Mouse (Mus musculus) heart, postnatal 25 days (tissue): ENCODE measurements around the gene D1Pas1. TPM values are rescaled to one million over a fixed set of nuclear protein-coding genes. Genes with fewer than 3 reads are reported as not detected.

Source experiments
- DNase-seq: peaks from one replicate; pipeline ENCODE4 v3.0.0; 2022; ENCODE audit warnings: low spot score
- intact Hi-C: fragments of 180-260 bp; cut with DNase I; formaldehyde crosslinking; loops from one replicate; pipeline ENCODE4 v1.15.1; 2025
- total RNA-seq, 2 experiments: library from RNA; stranded (reverse); gene quantifications; 2 replicates each; pipeline ENCODE4 v1.2.3; 2021

The D1Pas1 gene
- total RNA-seq, 2 experiments from 2014 or later = 0.08 TPM; not detected in 1

DNA sequence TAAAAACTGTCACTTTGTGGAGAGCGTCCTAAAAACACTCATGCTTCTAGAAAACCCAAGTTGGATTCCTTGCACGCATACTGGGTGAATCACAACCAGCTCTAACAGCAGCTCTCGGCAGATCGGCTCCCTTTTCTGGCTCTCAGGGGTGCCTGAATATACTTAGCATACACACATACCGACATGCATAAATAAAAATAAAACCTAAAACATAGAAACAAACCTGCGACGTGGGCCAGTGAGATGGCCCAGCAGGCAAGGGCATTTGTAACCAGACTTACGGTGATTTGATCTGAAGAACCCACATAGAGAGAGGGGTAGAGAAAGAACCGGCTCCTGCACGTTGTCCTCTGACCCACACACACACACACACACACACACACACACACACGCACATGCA, 17.9 kb downstream of the D1Pas1 start:
- DNase-seq = no peak
- intact Hi-C loops = no loop called here

DNA sequence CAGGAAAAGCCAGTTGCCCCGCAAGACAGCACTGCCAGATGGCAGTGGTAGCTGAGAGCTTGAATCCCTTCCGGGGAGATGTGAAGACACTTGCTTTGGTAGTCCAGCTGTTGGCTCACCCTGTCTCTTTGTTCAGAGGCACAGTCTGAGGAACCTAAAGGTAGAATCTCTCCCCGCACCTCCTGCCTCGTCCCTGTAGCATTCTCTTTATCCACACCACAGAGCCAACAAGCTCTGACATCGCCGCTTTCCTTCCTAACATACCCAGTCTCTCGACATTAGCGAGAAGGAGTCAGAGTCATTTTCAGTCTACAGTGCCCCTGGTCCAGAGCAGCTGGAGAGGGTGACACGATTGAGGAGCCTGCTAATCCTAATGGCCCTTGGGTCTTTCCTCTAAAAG, 18.9 kb downstream of the D1Pas1 start:
- DNase-seq = no peak
- intact Hi-C loops = no loop called here

GRCm38 (mm10) chr1:186986506-186986905, 19.3 kb downstream of the D1Pas1 start:
- no peak for DNase-seq
- intact Hi-C loops = no loop called here

DNA sequence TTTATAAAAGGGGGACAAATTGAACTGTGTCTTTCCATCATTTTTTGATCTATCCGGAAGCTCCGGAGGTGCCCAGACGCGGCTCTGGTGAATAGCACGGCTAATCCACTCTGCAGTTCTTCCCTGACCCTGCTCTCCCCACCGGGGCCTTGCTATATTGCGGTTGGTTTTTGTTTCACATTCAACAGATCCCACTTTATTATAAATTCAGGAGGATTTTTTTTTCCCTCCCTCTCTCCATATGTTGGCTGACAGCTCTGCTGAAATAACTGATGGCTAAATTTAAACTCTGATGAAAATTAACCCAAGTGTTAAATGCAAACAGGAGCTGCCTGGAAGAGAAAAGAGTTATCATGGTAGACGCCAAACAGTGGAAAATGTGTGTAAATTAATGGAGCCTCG, 21.1 kb downstream of the D1Pas1 start:
- intact Hi-C loops = no loop called here
- no peak for DNase-seq

DNA sequence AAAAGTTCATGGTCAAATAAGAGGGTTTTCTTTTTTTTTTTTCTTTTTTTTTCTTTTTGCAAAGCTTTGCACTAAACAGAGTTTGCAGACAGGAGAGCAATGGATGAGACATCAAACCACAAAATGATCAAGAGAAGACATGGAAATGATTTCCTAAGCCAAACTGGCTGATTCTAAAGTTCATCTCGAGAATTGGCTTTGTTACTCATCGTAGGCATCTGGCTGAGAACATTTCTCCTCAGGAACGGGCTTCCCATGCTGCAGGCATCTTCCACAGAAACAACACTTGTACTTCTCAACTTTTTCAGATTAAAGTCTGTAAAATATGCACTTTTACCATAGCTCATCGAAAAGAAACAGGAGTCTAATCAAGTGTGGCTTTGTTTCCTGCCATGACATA, 21.6 kb downstream of the D1Pas1 start:
- no peak for DNase-seq
- intact Hi-C loops = no loop called here

- intact Hi-C loops = no loop called here
- no peak for DNase-seq
Measured at GRCm38 (mm10) chr1:186991473-186991872, 24.3 kb downstream of the D1Pas1 start.

DNA sequence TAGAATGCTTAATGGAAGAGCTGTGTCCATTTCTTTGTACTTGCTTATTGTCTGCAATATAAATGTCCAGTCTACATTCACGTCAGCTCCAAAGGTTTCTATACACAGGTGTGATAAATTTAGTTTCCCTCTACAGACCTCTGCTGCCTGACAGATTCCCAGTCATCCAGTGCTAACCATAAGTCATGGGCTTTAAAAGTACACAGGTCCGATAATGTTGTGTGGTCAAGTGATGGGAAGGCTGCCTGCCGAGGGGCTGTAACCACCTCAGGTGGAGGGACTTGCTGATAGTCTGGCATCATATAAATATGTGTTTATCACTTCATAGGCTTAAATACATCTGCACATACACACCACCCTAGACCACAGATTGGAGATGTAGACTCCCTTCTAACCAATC, 24.9 kb downstream of the D1Pas1 start:
- intact Hi-C loops = no loop called here
- no peak for DNase-seq

DNA sequence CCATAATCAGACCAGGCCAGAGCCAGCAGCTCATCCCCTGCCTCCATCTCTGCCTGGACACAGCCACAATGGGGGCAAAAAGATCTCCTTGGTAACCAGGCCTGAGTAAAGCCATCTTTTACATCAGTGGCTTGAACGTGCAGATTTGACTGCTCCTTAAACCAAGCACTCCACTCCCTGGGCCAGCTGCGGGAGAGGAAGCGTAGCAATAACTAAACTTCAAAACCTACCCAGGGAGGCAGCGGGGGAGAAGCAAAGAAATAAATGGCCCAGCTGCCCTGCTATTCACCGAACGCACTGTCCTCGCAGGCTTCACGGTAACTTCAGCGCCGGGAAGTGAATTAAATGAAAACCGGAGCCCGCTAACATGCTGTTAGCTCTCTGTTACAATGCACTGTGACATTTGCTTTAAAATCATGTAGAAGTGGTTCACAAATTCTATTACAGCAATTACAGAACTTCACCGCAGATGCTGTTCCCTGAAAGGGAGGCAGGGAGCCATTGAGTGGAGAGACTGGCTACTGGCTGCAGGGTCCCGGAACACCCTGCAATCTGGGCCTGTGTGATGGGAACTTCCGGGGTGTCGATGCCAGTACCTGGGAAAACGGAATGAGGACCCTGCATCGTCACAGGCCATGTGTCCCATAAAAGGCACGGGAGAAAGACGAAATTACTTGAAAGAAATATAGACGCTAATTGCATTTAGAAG, 30.5 kb downstream of the D1Pas1 start:
- DNase-seq = no peak
- intact Hi-C loops = no loop called here

DNA sequence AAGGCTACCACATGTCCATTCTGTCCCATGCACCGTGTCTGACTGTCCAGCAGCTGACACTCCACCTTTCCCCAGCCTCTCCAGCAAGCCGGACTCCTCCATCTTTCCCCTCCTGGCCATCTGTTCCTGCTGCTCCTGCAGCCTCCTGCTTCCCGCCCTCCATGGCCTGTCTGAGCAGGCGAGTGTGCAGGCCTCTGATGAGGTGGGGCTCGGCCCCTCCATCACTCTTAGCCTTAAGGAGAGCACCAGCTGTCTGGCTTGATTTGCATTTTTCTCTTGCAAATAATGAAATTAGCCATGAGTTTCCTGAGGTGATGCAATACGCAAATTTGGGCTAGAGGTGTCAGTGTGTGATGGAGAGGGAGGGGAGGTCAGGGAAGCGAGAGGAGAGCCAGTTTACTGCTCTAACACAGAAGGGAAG, 36.2 kb downstream of the D1Pas1 start:
- DNase-seq = no peak
- intact Hi-C loops = no loop called here

DNA sequence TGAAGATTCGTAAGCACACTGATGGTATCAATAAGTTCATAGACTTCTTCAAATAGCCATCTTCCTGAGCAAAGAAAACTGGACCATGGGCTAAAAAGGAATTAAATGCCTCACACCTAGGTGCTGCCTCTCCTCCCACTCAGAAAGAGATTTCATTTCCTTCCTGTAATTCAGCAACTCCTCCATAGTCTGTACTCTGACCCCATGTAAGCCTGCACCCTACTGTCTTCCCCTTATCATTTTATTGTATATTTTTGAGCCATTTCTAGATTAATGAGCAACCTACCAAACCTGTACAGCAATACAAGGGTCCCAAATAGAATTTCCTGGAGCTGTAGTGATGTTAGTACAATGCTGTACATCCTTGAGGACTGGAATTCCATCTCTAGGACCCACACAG, 37.1 kb downstream of the D1Pas1 start:
- intact Hi-C loops = no loop called here
- DNase-seq = no peak

GRCm38 (mm10) chr1:187006227-187006925, 39.2 kb downstream of the D1Pas1 start:
- no peak for DNase-seq
- intact Hi-C loops = no loop called here

GRCm38 (mm10) chr1:187008236-187008635, 41.0 kb downstream of the D1Pas1 start:
- intact Hi-C loops = no loop called here
- DNase-seq = no peak

- intact Hi-C loops = no loop called here
- DNase-seq = no peak
Measured at GRCm38 (mm10) chr1:187010071-187010470, 42.9 kb downstream of the D1Pas1 start.

- no peak for DNase-seq
- intact Hi-C loops = no loop called here
Measured at GRCm38 (mm10) chr1:187011601-187012000, 44.4 kb downstream of the D1Pas1 start.

GRCm38 (mm10) chr1:187014141-187014540, 46.9 kb downstream of the D1Pas1 start:
- intact Hi-C loops = no loop called here
- no peak for DNase-seq

DNA sequence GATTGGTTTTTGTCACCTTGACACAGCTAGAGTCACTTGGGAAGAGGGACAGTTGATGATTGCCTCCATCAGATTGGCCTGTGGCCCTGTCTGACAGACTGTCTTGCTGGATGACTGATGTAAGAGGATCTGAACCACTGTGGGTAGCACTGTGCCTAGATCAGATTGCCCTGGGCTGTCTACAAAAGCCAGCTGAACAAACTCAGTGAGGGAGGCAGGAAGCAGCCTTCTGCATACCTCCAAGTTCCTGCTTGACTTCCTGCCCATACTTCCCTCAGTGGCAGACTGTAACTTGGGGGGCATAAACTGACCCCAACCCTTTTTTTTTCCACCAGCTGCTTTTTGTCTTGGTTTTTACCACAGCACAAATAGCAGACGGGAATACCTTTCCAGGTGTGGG, 48.5 kb downstream of the D1Pas1 start:
- DNase-seq = no peak
- intact Hi-C loops = no loop called here

DNA sequence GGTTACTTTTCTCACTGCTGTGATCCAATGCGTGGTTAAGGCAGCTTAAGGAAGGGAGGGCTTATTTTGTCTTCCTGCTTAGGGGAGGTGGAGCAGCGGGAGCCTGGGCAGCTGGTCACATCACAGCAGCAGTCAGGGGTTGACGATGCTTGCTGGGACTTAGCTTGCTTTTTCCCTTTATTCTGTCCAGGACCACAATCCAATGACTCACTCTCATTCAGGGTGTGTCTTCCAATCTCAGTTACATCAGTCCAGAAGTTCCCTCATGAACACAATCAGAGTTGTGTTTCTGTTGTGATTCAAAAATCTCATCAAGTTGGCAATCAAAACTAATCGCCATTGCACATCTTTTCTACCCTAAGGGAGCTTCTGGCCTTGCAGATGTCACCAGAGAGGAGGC, 48.9 kb downstream of the D1Pas1 start:
- intact Hi-C loops = no loop called here
- no peak for DNase-seq

DNA sequence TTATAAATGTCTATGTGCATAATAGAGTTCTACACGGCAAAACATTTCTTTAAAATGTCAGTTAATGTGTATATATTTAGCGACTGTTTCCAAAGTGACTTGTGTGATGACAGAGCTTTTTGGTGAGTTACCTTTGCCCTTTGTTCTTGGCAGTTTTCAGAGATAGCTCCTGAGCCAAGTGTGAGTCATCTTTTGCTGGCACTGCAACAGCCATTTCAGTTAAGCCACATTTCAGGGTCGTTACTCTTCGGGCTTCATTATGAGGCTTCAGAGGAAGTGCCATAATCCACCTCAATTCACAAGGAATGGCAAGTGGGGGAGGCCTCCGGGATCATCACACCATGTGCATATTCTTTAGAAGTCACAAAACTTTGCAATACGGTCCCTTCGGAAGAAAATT, 52.8 kb downstream of the D1Pas1 start:
- DNase-seq = no peak
- intact Hi-C loops = no loop called here
